Mouse (Mus musculus): ENCODE measurements around the gene Sdcbp2.

DNA sequence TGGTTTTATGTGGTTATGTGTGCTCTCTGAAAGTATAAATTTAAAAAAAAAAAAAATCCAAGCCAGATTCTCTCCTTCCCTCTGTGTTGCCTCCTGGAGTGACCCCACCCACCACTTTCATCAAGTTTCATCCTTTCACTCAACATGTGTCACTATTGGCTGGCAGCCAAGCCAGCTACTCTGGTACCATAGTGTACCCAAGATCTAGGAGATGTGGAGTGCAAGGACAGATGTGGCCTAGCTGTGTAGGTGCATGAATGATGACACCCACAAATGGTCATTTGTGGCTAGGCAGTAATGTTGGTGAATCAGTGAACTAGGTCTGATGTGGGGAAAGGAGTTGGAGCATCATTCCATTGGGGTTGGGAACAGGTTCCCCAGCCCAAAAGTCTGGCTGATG is 43.3 kb upstream of the Sdcbp2 start:
- TF ChIP-seq CTCF (IDR thresholded peaks at IDR 0.05; ENCODE audit: extremely low read depth, insufficient read depth, low read length) (no peak), POLR2A (IDR thresholded peaks at IDR 0.05; ENCODE audit: extremely low read depth, insufficient read depth, low read length) (no peak)

Measured in cortical plate, adult 2 months (tissue).